In genomic region chr6:48288011-48288410, GRCm38 (mm10) we compare ENCODE assay signal across 13 mouse cellular contexts.
A peak's percentile ranks its signal among the peaks of the same experiment; 100 is the strongest.
DNase-seq lines count a peak whose midpoint lies in the region; ATAC-seq and TF ChIP-seq lines count a peak whose summit lies in the region.
"Had no signal": no experiment of that assay in that cellular context is flagged by ENCODE, and none has a peak within 500 bp of the region (broad histone marks: within the 10 kb centered on the region; RNA-seq: fewer than 3 reads in every experiment).

No protein-coding gene starts in this region.

- no peaks in the 10 kb centered on the region for H3K9me3 ChIP-seq in MEL (replicated peaks; ENCODE audit: insufficient read depth, low read length)
- H3K9me3 ChIP-seq in limb, embryonic 14.5 days (ENCODE audit: control insufficient read depth, low read length): no peaks in the 10 kb centered on the region
- H3K9me3 ChIP-seq: heart, embryonic 15.5 days; limb, embryonic 13.5 days had no signal

- H3K4me3 ChIP-seq in MEL (ENCODE audit: control insufficient read depth in 1 of 2, insufficient read depth in 1 of 2, low read depth in 2 of 2, low read length in 2 of 2): no peak overlapping the region
- H3K4me3 ChIP-seq in limb, embryonic 14.5 days (replicated peaks; ENCODE audit: low read length): no peak overlapping the region
- H3K4me3 ChIP-seq: heart, embryonic 15.5 days; limb, embryonic 13.5 days had no signal

- H3K79me2 ChIP-seq in MEL (ENCODE audit: control insufficient read depth, insufficient read depth, low read length, poor library complexity): no peaks in the 10 kb centered on the region

- no peak overlapping the region for H3K27ac ChIP-seq in MEL (ENCODE audit: control insufficient read depth, low read depth, low read length)
- H3K27ac ChIP-seq in limb, embryonic 14.5 days (replicated peaks; ENCODE audit: low read depth, low read length): no peak overlapping the region
- H3K27ac ChIP-seq: heart, embryonic 15.5 days; hindbrain, postnatal 0 days; limb, embryonic 13.5 days had no signal

- H3K4me2 ChIP-seq in limb, embryonic 14.5 days (replicated peaks; ENCODE audit: low read depth, low read length, severe bottlenecking): no peak overlapping the region
- H3K4me2 ChIP-seq: heart, embryonic 15.5 days; limb, embryonic 13.5 days; midbrain, embryonic 11.5 days had no signal

- intact Hi-C loops in gastrocnemius, postnatal 36 days (cut with DNase I): no loop called here

- ATAC-seq in limb, embryonic 14.5 days (ENCODE audit: low FRiP score, low read depth): no peak
- ATAC-seq: activated CD4-positive, CD25-positive, alpha-beta regulatory T cell, adult 4 months; hindbrain, postnatal 0 days had no signal

- no peaks in the 10 kb centered on the region for H3K36me3 ChIP-seq in MEL (ENCODE audit: control insufficient read depth in 1 of 2, insufficient read depth in 2 of 2, low read length in 2 of 2)
- no peaks in the 10 kb centered on the region for H3K36me3 ChIP-seq in limb, embryonic 14.5 days (ENCODE audit: control insufficient read depth, insufficient read depth, low read length)
- H3K36me3 ChIP-seq: heart, embryonic 15.5 days; limb, embryonic 13.5 days had no signal

- TF ChIP-seq RAD21 in MEL (IDR thresholded peaks at IDR 0.05; ENCODE audit: low read depth, low read length): no peak

- DNase-seq in kidney, postnatal 14 days: peak; percentile 3
- no peak for DNase-seq in kidney, adult 11 months
- peak; percentile 14 for DNase-seq in MEL (ENCODE audit: low read depth, low spot score)
- peak; percentile 24 for DNase-seq in R1 (ENCODE audit: low read depth, low spot score)
- peak; percentile 54 for DNase-seq in limb, embryonic 14.5 days (ENCODE audit: low spot score)
- DNase-seq in gastrocnemius, postnatal 36 days: no peak
- DNase-seq in right cerebral cortex, postnatal 4 days: no peak
- DNase-seq: cerebellum, adult 18-20 months had no signal

- WGBS in limb, embryonic 14.5 days: 79% methylated on average over 1 of the region's 1 CpGs

- H3K9ac ChIP-seq in MEL (ENCODE audit: control insufficient read depth, low read depth, low read length, poor library complexity, severe bottlenecking): no peak overlapping the region
- H3K9ac ChIP-seq in limb, embryonic 14.5 days (ENCODE audit: low read depth, low read length, severe bottlenecking): no peak overlapping the region
- H3K9ac ChIP-seq: heart, embryonic 15.5 days; limb, embryonic 13.5 days had no signal

- TF ChIP-seq CTCF in MEL (IDR thresholded peaks at IDR 0.05 in 2 of 3, conservative IDR thresholded peaks at IDR 0.05 in 1 of 3; ENCODE audit: control insufficient read depth in 1 of 3, insufficient read depth in 1 of 3, low read depth in 2 of 3, low read length in 3 of 3, poor library complexity in 1 of 3, severe bottlenecking in 1 of 3): no peak

- TF ChIP-seq EP300 in MEL (IDR thresholded peaks at IDR 0.05; ENCODE audit: low read depth in 1 of 2, low read length in 2 of 2): no peak

- no peaks in the 10 kb centered on the region for H3K27me3 ChIP-seq in MEL (ENCODE audit: control insufficient read depth in 1 of 2, insufficient read depth in 2 of 2, low read length in 2 of 2)
- H3K27me3 ChIP-seq in limb, embryonic 14.5 days (ENCODE audit: control insufficient read depth, insufficient read depth, low read length): no peaks in the 10 kb centered on the region
- H3K27me3 ChIP-seq: heart, embryonic 15.5 days; limb, embryonic 13.5 days had no signal

- no peaks in the 10 kb centered on the region for H3K4me1 ChIP-seq in MEL (ENCODE audit: control insufficient read depth in 1 of 2, insufficient read depth in 2 of 2, low read length in 2 of 2)
- H3K4me1 ChIP-seq in limb, embryonic 14.5 days (ENCODE audit: control insufficient read depth, insufficient read depth, low read length): no peaks in the 10 kb centered on the region
- H3K4me1 ChIP-seq: heart, embryonic 15.5 days; limb, embryonic 13.5 days had no signal

- no peak for TF ChIP-seq POLR2A in MEL (IDR thresholded peaks at IDR 0.05; ENCODE audit: control insufficient read depth in 1 of 2, insufficient read depth in 1 of 2, low read depth in 1 of 2, low read length in 2 of 2, poor library complexity in 1 of 2)
- TF ChIP-seq POLR2A in limb, embryonic 14.5 days (IDR thresholded peaks at IDR 0.05; ENCODE audit: borderline replicate concordance, extremely low read depth, insufficient read depth, insufficient read length): no peak

TF ChIP-seq in MEL, 35 proteins besides CTCF, POLR2A, EP300 and RAD21:
- TF ChIP-seq MXI1 (IDR thresholded peaks at IDR 0.05; ENCODE audit: low read depth, low read length) (no peak), ZNF384 (IDR thresholded peaks at IDR 0.05; ENCODE audit: low read depth, low read length) (no peak), POLR2AphosphoS5 (IDR thresholded peaks at IDR 0.05; ENCODE audit: borderline replicate concordance, low read depth, low read length) (no peak), MYB (IDR thresholded peaks at IDR 0.05; ENCODE audit: low read depth, low read length) (no peak), CHD1 (IDR thresholded peaks at IDR 0.05; ENCODE audit: low read depth, low read length) (no peak), SMC3 (IDR thresholded peaks at IDR 0.05; ENCODE audit: low read depth, low read length) (no peak), USF2 (IDR thresholded peaks at IDR 0.05; ENCODE audit: borderline replicate concordance in 1 of 2, insufficient read depth in 1 of 2, low read depth in 1 of 2, low read length in 2 of 2) (no peak), SIN3A (IDR thresholded peaks at IDR 0.05; ENCODE audit: low read length) (no peak), MYC (IDR thresholded peaks at IDR 0.05; ENCODE audit: low read depth, low read length) (no peak), MEF2A (IDR thresholded peaks at IDR 0.05; ENCODE audit: extremely low read depth, insufficient replicate concordance, low read depth, low read length, poor library complexity, severe bottlenecking) (no peak), UBTF (IDR thresholded peaks at IDR 0.05; ENCODE audit: borderline replicate concordance, insufficient read depth, low read depth, low read length) (no peak), BHLHE40 (IDR thresholded peaks at IDR 0.05; ENCODE audit: borderline replicate concordance, low read depth, low read length) (no peak), ZC3H11A (IDR thresholded peaks at IDR 0.05; ENCODE audit: low read depth, low read length) (no peak)

Comparison
In these comparisons a context has a peak if more than half of its experiments do, and no peak if none do; other contexts are left out.
1. DNase-seq: peak in kidney, postnatal 14 days (single experiment), MEL (single experiment), R1 (single experiment) and limb, embryonic 14.5 days (single experiment); none in kidney, adult 11 months (single experiment), gastrocnemius, postnatal 36 days (0 of 2) and right cerebral cortex, postnatal 4 days (single experiment).